Mouse (Mus musculus): ENCODE measurements around the gene Gm44596.

DNA sequence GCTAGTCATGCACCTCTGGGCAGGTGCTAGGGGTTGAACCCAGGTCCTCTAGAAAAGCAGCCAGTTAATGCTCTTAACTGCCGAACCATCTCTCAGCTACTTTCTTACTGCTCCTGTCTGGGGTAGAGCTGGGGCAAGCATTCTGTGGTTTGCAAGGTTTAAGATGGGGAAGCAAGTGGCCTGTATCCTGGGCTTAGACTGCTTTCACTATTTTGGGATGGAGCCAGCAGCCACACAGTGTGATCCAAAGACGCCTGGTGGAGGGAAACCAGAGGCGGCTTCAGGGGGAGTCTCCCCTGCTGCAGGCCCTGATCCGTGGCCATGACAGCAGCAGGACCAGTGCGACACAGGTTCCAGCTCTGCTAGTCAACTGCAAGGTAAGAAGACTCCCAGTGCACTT lies 29.4 kb downstream of the Gm44596 start:
- TF ChIP-seq GATA1 (IDR thresholded peaks at IDR 0.05; ENCODE audit: low read length) (no peak), TAL1 (IDR thresholded peaks at IDR 0.05; ENCODE audit: low read length) (no peak)

Measured in erythroblast, embryonic 14.5 days (primary cell).